Mouse (Mus musculus): Measurements from ENCODE around the gene Fam129a.
A peak's percentile ranks its signal among the peaks of the same experiment; 100 is the strongest.

The Fam129a gene

DNA sequence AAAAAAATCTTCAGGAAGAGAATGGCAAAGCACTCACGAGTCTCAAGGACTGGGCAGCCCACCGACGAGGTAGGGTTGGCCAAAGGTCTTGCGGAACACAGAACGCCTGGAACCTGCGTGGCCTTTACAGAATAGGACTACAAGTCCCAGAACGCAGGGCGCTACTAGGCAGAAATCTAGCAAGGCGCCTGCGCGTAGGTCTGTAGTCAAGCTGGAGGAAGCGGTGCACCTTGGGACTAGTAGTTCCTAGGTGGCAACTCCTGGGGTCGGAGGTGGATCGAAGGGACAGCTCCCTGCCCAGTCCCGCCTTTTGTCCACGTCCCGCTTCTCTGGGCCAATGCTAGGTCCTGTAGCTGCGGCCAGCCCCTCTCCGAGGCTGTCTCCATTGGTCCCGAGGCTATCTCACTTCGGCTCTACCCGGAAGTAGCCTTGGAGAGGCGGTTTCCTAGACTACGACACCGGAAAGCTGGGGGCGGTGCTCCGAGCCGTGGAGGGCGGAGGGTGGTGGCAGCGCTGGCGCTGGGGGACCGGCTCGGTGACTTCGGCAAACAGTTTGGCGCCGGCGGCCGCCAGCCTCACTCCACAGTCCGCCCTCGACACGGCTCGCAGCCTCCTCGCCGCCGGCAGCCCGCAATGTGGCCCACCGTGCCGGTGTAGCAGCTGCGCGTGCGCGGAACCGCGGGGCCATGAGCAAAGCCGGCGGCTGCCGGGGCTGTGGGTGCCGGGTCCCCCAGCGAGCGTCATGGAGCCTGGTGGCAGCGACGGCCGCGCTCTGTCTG is 184.1 kb downstream of the Fam129a start, which contains the start of gene Edem3:
Edem3 (plus strand) TSS at position 491 of the 779 bp plus-strand sequence.
- peak; percentile 99 for DNase-seq

DNA sequence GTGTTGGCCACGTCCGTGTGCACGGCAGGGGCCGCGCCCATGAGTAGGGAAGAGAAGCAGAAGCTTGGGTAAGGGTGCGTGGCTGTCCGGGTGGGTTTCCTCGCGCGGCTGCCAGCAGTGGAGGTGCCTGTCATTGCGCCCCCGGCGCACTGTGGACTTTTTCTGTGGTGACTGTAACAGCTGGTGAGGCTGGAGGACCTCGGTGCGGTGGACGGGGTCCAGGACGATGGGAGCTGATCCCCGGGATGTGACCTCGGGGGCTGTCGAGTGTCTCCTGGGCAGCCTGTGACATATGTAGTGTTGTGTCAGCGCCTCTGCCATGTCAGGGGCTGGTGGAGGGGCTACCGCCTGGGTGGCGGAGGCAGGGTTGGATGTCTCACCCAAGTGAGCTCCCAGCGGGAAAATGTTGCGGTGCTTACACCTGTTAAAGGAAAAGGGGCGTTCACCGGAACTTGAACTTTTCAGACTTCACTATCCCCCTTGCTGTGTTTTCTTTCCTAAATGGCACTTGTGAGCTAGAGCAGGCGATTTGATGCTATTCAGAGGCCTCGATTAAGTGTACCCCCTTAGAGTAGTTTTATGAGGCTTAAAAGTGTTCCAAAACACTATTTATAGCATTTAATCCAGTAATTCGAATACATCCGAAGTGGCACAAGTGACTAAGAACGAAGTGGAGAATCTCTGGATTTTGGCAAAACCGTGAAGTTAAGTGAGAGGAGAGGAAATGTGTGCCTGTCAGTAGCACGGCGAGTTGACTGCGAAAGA is 184.9 kb downstream of the Fam129a start:
- peak; percentile 75 for DNase-seq

DNA sequence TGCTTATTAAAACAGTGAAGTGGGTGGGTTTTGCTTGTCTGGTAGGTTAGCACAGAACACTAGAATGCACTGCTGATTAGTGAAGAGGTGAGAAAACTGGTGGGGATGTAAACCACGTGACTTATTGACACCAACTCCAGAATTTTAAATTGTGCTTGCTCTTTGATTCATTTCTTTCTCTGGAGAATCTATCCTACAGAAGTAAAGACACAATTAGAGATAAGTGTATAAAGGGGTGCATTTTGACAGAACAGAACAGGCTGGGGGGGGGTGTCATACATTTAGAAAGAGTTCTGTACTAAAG is 185.4 kb downstream of the Fam129a start:
- DNase-seq: peak; percentile 36

DNA sequence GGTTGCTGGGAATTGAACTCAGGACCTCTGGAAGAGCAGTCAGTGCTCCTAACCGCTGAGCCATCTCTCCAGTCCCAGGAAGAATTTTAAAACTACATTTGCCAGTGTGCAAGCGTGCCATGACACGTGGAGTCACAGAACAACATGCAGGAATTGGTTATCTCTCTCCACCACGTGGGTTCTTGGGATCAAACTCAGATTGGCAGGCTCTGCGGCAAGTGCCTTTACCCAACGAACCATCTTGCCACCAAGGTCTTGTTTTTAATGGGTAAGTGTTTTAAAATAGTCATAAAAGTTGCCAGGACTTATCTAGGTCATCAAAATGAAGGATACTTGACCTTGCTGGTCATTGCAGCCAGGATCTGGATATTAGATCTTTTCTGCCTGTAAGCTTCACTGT is 187.3 kb downstream of the Fam129a start:
- DNase-seq: no peak

DNA sequence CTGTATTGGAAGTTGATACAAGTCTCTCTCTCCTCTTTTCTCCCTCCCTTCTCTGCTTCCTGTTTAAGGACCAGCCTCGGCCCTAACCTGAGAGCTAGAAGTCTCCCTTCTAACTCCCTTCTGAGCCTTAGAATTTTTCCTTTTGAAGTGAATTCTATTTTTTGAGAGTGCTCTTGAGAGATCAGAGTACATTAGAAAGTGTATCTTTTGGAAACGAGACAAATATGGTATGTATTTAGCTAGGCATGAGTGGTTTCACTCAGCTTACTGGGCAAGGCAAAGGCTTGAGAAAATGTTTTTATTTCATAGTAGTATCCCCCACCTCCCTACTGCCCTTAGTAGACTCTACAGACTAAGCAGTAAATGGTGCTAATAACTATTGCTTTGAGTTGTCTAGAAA is 188.0 kb downstream of the Fam129a start:
- no peak for DNase-seq

DNA sequence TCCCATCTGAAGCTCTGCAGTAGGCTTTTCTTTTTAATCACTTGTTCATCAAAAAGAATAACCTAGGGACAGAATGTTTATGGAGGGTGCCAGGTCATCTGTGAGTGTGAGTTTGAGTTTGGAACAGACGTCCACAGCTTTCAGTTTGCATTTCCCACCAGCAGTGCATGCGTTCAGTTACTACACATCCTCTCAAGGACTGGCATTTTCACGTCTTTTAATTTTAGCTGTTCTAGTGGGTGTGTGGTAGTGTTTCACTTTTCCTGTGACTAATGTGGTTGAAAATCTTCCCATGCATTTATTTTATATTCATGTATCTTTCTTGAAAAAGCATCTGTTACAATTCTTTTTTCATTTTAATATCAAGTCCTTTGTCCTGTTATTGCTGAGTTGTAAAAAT is 193.2 kb downstream of the Fam129a start:
- no peak for DNase-seq

DNA sequence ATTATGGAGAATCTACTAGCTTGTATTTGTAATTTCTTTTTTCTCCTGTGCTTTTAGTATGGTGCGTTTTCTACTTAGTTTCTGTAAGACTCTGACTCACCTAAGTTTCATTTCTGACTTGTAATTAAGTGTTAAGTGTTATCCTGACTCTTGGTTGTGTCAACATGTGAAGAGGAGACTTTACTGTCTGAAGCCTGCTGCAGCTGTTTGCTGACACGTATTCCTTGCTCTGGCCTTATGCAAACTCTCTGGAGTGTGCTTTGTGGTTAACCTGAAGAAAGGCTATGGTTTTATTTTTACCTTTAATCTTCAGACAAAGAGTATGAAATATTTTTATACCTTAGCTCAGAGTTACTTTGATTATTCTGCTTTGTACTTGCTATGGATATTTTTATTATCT is 195.2 kb downstream of the Fam129a start:
- DNase-seq: no peak

DNA sequence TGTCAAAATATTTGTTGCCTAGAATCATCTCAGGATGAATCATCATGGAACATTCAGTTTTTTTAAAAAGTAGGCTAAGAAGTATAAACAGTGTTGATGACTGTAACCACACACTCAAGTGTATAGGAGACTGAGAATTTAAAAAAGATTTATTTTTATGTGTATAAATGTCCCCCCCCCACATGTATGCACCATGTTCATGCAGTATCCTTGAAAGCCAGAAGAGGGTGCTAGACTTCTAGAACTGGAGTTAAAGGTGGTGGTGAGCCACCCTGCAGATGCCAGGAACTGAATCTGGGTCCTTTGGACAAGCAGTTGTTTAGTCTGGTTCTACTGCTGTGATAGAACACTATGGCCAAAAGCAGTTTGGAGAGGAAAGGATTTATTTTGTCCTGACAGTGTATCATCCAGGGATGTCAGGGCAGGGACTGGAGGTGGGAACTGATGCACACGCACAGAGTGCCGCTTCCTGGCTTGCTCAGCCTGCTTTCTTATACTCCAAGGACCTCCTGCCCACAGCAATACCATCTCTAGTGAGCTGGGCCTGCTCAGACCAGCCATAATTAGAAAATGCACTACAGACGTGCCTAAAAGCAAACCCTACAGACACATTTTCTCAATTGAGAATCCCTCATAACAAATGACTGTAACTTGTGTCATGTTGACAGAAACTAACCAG is 196.1 kb downstream of the Fam129a start:
- no peak for DNase-seq

DNA sequence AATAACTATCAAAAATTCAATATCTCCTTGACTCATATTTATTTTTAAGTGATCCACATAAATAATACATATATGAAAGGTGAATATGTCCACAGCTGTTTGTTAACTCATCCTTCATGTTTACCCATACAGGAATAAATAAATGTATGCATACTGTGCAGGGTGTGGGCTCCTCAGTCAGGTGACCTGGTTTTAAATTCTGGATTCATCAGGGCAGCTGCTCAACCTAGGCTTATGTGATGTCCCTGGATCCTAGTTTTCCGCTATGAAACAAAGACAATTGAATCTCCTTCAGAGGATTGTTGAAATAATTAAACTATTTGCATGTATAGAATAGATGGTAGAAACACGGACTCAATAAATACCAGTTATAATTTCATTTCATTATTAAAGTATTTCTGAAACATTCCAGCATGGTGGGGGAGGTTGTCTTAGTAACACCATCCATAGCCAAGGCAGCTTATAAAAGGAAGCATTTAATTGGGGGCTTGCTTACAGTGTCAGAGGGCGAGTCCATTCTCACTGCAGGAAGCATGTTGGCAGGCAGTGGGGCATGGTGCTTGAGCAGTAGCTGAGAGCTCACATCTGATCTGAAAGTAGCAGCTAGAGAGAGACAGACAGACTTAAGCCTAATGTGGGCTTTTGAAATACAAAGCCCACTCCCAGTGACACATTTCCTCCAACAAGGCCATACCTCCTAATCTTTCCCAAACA is 198.4 kb downstream of the Fam129a start:
- no peak for DNase-seq
